ENCODE assay signal across 7 mouse cellular contexts in the genomic region with DNA sequence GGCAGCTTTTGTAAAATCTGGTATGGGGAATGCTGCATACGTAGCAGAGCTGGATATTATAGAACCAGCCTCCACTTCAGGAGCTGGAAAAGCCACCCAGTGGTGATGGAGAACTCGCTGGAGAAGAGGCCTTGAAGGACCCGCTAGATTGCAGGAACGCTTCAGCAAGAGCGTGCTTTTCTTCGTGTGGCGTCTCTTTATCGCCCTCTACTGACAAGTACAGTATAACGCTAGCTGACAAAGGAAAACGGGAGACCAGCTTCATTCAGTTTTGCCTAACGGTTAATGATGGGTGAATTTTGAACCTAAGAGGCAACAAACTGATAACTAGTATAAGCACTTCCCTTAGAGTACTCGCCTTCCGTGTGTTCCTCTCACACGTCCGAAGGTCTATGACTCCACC. TPM values are rescaled to one million over a fixed set of nuclear protein-coding genes. Genes with fewer than 3 reads are reported as not detected.
A peak's percentile ranks its signal among the peaks of the same experiment; 100 is the strongest.
DNase-seq lines count a peak whose midpoint lies in the region; TF ChIP-seq lines count a peak whose summit lies in the region.

No protein-coding gene starts in this region.

- no peak overlapping the region for H3K27ac ChIP-seq in ES-E14 (ENCODE audit: insufficient read depth, low read depth, low read length, poor library complexity, severe bottlenecking)
- H3K27ac ChIP-seq in embryonic facial prominence, embryonic 10.5 days (replicated peaks) = peak overlapping the region; percentile 55

- no peaks in the 10 kb centered on the region for H3K9me3 ChIP-seq in ES-E14 (ENCODE audit: control insufficient read depth, insufficient read depth, low read depth, low read length)
- H3K9me3 ChIP-seq in embryonic facial prominence, embryonic 10.5 days = no peaks in the 10 kb centered on the region

- in situ Hi-C loops in ES-E14 (cut with MboI; ENCODE audit: low sequenced_read_pairs in 2 of 2, unreplicated experiment in 2 of 2) = loop anchor here in 1 of 2 experiments (10.0 kb wide), 1 partner anchor 55 kb away; no protein-coding TSS in a partner anchor

- no peak overlapping the region for H3K9ac ChIP-seq in ES-E14 (ENCODE audit: insufficient read depth, low read depth, low read length, poor library complexity, severe bottlenecking)

- no peak overlapping the region for H3K4me3 ChIP-seq in ES-E14 (ENCODE audit: insufficient read depth in 1 of 2, low read depth in 1 of 2, low read length in 2 of 2, poor library complexity in 1 of 2, severe bottlenecking in 1 of 2)
- H3K4me3 ChIP-seq in embryonic facial prominence, embryonic 10.5 days = no peak overlapping the region

- intact Hi-C loops in heart, postnatal 10 days (cut with DNase I) = loop anchor here (2.0 to 10.0 kb wide), 2 partner anchors 153 to 535 kb away; no protein-coding TSS in a partner anchor

- DNase-seq in ES-E14 (ENCODE audit: low read depth, low spot score) = no peak
- DNase-seq in adrenal gland, postnatal 14 days = peak; percentile 59
- DNase-seq in embryonic facial prominence, embryonic 10.5 days (ENCODE audit: low spot score) = peak; percentile 69
- peak; percentile 62 to 67 for DNase-seq in heart, postnatal 10 days
- peak; percentile 30 to 80 for DNase-seq in layer of hippocampus, adult 18-20 months (ENCODE audit: low spot score in 2 of 2)
- peak; percentile 59 for DNase-seq in lung, postnatal 25 days (ENCODE audit: low spot score)
- peak; percentile 74 to 75 for DNase-seq in right cerebral cortex, postnatal 10 days (ENCODE audit: low spot score in 2 of 2)

- no peaks in the 10 kb centered on the region for H3K27me3 ChIP-seq in embryonic facial prominence, embryonic 10.5 days (replicated peaks; ENCODE audit: low read depth, poor library complexity, severe bottlenecking)

- 4% methylated on average over 15 of the region's 15 CpGs for WGBS in embryonic facial prominence, embryonic 10.5 days

- peaks cover 0 to 3% of the 10 kb centered on the region in 2 experiments; a peak in 1 of 4 replicates for H3K4me1 ChIP-seq in ES-E14 (ENCODE audit: control insufficient read depth in 2 of 2, insufficient read depth in 2 of 2, low read length in 2 of 2, poor library complexity in 1 of 2)
- H3K4me1 ChIP-seq in embryonic facial prominence, embryonic 10.5 days = peaks cover 7% of the 10 kb centered on the region; the same call in 1 of the 2 replicates

- no peaks in the 10 kb centered on the region for H3K36me3 ChIP-seq in ES-E14 (ENCODE audit: control insufficient read depth, insufficient read depth, low read length, poor library complexity, severe bottlenecking)
- no peaks in the 10 kb centered on the region for H3K36me3 ChIP-seq in embryonic facial prominence, embryonic 10.5 days (replicated peaks)

TF ChIP-seq in ES-E14, 5 proteins besides CTCF, POLR2A, EP300 and RAD21:
- TF ChIP-seq ZC3H11A (IDR thresholded peaks at IDR 0.05; ENCODE audit: borderline replicate concordance, low read depth, low read length) (peak; percentile 60; the same call in 1 of the 2 replicates), ZNF384 (IDR thresholded peaks at IDR 0.05; ENCODE audit: low read depth, low read length) (no peak)

RNA-seq across cellular contexts. Expression of a gene that starts 9.0 kb away (rescaled TPM):
- total RNA-seq in ES-E14 (2012; rRNA removed) = 28.2 and 43.6 TPM in 2 replicates
- total RNA-seq in adrenal gland, postnatal 14 days (2021) = 3.6 and 5.2 TPM in 2 replicates
- polyA plus RNA-seq in embryonic facial prominence, embryonic 10.5 days (2016; fragmentation: Nextera tagmentation; extraction: Ambion mirVana) = 9.6 and 10.1 TPM in 2 replicates
- 1 to 10 TPM; 7.7 to 7.9 TPM for total RNA-seq in heart, postnatal 10 days (2021)
- 1 to 10 TPM; 3.6 to 3.9 TPM for total RNA-seq in layer of hippocampus, adult 18-20 months (2021)

RNA-seq across cellular contexts. Expression of a gene that starts 35.6 kb away (rescaled TPM):
- 0.31 TPM in 1 of 2 replicates, not detected in the other for total RNA-seq in ES-E14 (2012; rRNA removed)
- not detected in 2 replicates for total RNA-seq in adrenal gland, postnatal 14 days (2021)
- polyA plus RNA-seq in embryonic facial prominence, embryonic 10.5 days (2016; fragmentation: Nextera tagmentation; extraction: Ambion mirVana) = 3.4 and 3.9 TPM in 2 replicates
- not detected for total RNA-seq in heart, postnatal 10 days (2021)
- total RNA-seq in layer of hippocampus, adult 18-20 months (2021) = not detected

RNA-seq across cellular contexts. Expression of a gene that starts 58.7 kb away (rescaled TPM):
- 16.0 and 16.1 TPM in 2 replicates for total RNA-seq in ES-E14 (2012; rRNA removed)
- 29.7 and 31.5 TPM in 2 replicates for total RNA-seq in adrenal gland, postnatal 14 days (2021)
- 31.7 and 33.4 TPM in 2 replicates for polyA plus RNA-seq in embryonic facial prominence, embryonic 10.5 days (2016; fragmentation: Nextera tagmentation; extraction: Ambion mirVana)
- 10 to 100 TPM; 21.8 to 26.7 TPM for total RNA-seq in heart, postnatal 10 days (2021)
- 10 to 100 TPM; 66.3 to 67.8 TPM for total RNA-seq in layer of hippocampus, adult 18-20 months (2021)
